Mouse (Mus musculus) splenic B cell, adult 2 months (primary cell): Measurements from ENCODE around the gene Smim17.
"Not testable (repeated sequence)": the region's sequence is repeated elsewhere in the genome, so short reads cannot be mapped to it uniquely, and the experiment has no call there.

Source experiments
- DNase-seq: peaks from one replicate; pipeline ENCODE4 v3.0.0-alpha.2; 2011; ENCODE audit warnings: low read depth, low spot score
- H3K27me3 ChIP-seq: 2 replicates; pipeline ENCODE4 v1.6.1; 2012; ENCODE audit warnings: mild to moderate bottlenecking, low read length, moderate library complexity, mixed read lengths; ENCODE audit not compliant: control insufficient read depth, poor library complexity, insufficient read depth, severe bottlenecking
- H3K36me3 ChIP-seq: 2 replicates; pipeline ENCODE4 v1.6.1; 2012; ENCODE audit warnings: mild to moderate bottlenecking, low read length, moderate library complexity, mixed read lengths; ENCODE audit not compliant: control insufficient read depth, poor library complexity, insufficient read depth, severe bottlenecking

Gene Smim17

GRCm38 (mm10) chr7:6456399-6456798 is 57.9 kb downstream of the Smim17 start:
- DNase-seq, result no peak
- Histone ChIP-seq H3K27me3 (no peaks in the 10 kb centered on the region; the same call in 1 of the 2 replicates), H3K36me3 (no peaks in the 10 kb centered on the region)

DNA sequence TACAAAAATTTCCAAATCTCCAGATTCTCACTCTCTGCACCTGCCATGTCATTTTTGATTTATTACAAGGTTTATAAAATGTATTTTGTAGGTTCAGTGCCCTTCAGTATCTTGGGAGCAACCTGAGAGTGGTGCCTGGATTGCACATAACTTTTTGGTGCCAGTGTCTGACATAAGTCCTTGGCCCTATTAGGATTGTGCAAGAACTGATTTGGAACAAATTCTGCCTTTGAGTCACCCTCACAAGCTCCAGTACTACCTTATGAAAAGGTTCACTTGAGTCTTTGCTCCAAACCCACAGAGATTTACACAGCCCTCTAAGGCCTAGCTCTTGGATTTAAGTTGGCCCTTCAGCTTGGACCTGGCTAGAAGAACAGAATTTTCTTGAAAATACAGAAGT is 68.4 kb downstream of the Smim17 start, which contains the start of gene Olfr1346:
TSS of gene Olfr1346 (plus strand) at position 151 of the 400 bp plus-strand sequence.
- no peaks in the 10 kb centered on the region for H3K36me3 ChIP-seq
- H3K27me3 ChIP-seq, result no peaks in the 10 kb centered on the region
- DNase-seq, result no peak

GRCm38 (mm10) chr7:6477633-6478032 is 79.1 kb downstream of the Smim17 start:
- not testable (repeated sequence) for H3K27me3 ChIP-seq, H3K36me3 ChIP-seq, DNase-seq
